Mouse (Mus musculus): ENCODE results near the gene Cdhr5.

DNA sequence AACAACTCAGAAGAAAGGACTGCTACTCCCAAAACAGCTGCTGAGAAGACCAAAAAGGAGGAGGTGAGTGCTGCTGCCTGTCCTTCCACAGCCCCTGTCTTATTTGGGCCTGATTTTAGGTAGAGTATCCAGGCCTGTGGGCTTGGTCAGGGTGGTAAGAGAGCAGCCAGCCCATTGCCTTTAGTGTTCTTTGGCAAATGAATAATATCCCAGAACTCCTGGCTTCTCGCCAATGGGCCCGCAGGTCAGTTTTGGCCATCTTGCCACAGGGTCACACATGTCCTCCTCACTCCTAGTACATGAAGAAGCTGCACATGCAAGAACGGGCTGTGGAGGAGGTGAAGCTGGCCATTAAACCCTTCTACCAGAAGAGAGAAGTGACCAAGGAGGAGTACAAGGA is 15.1 kb downstream of the Cdhr5 start:
- TF ChIP-seq CTCF (IDR thresholded peaks at IDR 0.05; ENCODE audit: borderline replicate concordance, control insufficient read depth, extremely low read depth, insufficient read depth, low read length, poor library complexity) = no peak
- no peak for TF ChIP-seq POLR2A (IDR thresholded peaks at IDR 0.05; ENCODE audit: control insufficient read depth, extremely low read depth, insufficient read depth, low read length, poor library complexity)

Data from thymus, adult 2 months (tissue).